Mouse (Mus musculus): ENCODE data around the gene Hist1h4k.

DNA sequence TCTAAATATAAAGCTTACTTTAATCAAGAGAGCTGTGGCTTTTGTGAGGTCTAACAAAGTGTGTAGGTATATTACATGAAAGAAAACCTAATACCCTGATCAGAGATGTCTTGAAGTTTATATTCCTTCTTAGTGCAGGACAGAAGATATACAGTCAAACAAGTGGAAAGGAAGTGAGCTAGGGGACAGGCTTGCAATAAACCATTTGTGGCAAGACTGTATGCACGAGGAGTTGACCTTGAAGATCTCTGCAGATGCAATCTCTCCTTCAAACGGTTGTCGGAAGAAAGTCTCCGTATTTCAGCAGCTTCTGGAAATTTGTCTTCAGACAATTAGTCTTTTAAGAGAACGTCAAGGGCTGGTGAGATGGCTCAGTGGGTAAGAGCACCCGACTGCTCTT lies 39.6 kb upstream of the Hist1h4k start:
- TF ChIP-seq CTCF (conservative IDR thresholded peaks at IDR 0.05; ENCODE audit: low read length) (no peak), NANOG (IDR thresholded peaks at IDR 0.05; ENCODE audit: borderline replicate concordance, low read length) (no peak)

All from E14TG2a.4 (cell line).